Mouse (Mus musculus) liver, embryonic 11.5 days (tissue): ENCODE measurements around the gene Colec11. TPM values are rescaled to one million over a fixed set of nuclear protein-coding genes. Genes with fewer than 3 reads are reported as not detected.

ENCODE experiments used
- ATAC-seq: fragments of 200-750 bp; cut with Nextera tagmentation; replicated peaks from 2 replicates; pipeline ENCODE4 v1.8.0; 2017; ENCODE audit warnings: moderate number of reproducible peaks, mild to moderate bottlenecking, moderate TSS enrichment, moderate library complexity; ENCODE audit not compliant: low FRiP score
- DNase-seq: peaks from one replicate; pipeline ENCODE4 v3.0.0-alpha.2; 2017; ENCODE audit warnings: low spot score
- H3K27ac ChIP-seq: fragments of 300-500 bp; sonication (generic); 2 replicates; pipeline ENCODE4 v1.5.1; 2014; ENCODE audit warnings: mild to moderate bottlenecking, low read depth, low read length, control low read depth
- H3K27me3 ChIP-seq: fragments of 300-500 bp; sonication (generic); replicated peaks from 2 replicates; pipeline ENCODE4 v1.6.1; 2014; ENCODE audit warnings: low read length, mixed read lengths; ENCODE audit not compliant: control insufficient read depth, insufficient read depth
- H3K36me3 ChIP-seq: fragments of 300-500 bp; sonication (generic); 2 replicates; pipeline ENCODE4 v1.6.1; 2014; ENCODE audit warnings: mild to moderate bottlenecking, low read length, moderate library complexity, mixed read lengths; ENCODE audit not compliant: control insufficient read depth, insufficient read depth
- H3K4me1 ChIP-seq: fragments of 300-500 bp; sonication (generic); replicated peaks from 2 replicates; pipeline ENCODE4 v1.6.1; 2014; ENCODE audit warnings: low read length, mixed read lengths; ENCODE audit not compliant: control insufficient read depth, insufficient read depth
- H3K4me2 ChIP-seq: fragments of 300-500 bp; sonication (generic); 2 replicates; pipeline ENCODE4 v1.6.1; 2014; ENCODE audit warnings: mild to moderate bottlenecking, control low read depth, moderate library complexity
- H3K4me3 ChIP-seq: fragments of 300-500 bp; sonication (generic); 2 replicates; pipeline ENCODE4 v1.5.1; 2014; ENCODE audit warnings: low read depth, low read length, control low read depth
- H3K9ac ChIP-seq: fragments of 300-500 bp; sonication (generic); 2 replicates; pipeline ENCODE4 v1.6.1; 2014; ENCODE audit warnings: low read depth, low read length, control low read depth
- H3K9me3 ChIP-seq: fragments of 300-500 bp; sonication (generic); 2 replicates; pipeline ENCODE4 v1.6.1; 2016; ENCODE audit warnings: low read length, inconsistent platforms, mixed read lengths; ENCODE audit not compliant: control insufficient read depth
- WGBS: fragments of 180-500 bp; shearing (Covaris S2); extraction: QIAGEN DNeasy Blood & Tissue Kit; methylation state at CpG from one replicate; pipeline ENCODE4 v1.1.7; 2014; 5-methylcytosine and 5-hydroxymethylcytosine counted together
- polyA plus RNA-seq: library from polyadenylated mRNA; unstranded; fragments of >200 nt; fragmentation: Nextera tagmentation; extraction: Ambion mirVana; gene quantifications from 2 replicates; pipeline ENCODE4 v1.2.1, GENCODE M21; 2014

Gene Colec11
- polyA plus RNA-seq, 1 experiment from 2014 or later = 24.2 TPM

GRCm38 (mm10) chr12:28590428-28590827, 32.7 kb downstream of the Colec11 start:
- 41% methylated on average over 13 of the region's 13 CpGs for WGBS
- Histone ChIP-seq H3K4me1 (no peaks in the 10 kb centered on the region; the same call in 1 of the 2 replicates), H3K27me3 (peaks cover 6% of the 10 kb centered on the region; the same call in 1 of the 2 replicates), H3K27ac (no peak overlapping the region), H3K4me2 (no peak overlapping the region), H3K4me3 (no peak overlapping the region), H3K9ac (no peak overlapping the region), H3K36me3 (no peaks in the 10 kb centered on the region), H3K9me3 (no peaks in the 10 kb centered on the region)
- DNase-seq = no peak
- no peak for ATAC-seq

DNA sequence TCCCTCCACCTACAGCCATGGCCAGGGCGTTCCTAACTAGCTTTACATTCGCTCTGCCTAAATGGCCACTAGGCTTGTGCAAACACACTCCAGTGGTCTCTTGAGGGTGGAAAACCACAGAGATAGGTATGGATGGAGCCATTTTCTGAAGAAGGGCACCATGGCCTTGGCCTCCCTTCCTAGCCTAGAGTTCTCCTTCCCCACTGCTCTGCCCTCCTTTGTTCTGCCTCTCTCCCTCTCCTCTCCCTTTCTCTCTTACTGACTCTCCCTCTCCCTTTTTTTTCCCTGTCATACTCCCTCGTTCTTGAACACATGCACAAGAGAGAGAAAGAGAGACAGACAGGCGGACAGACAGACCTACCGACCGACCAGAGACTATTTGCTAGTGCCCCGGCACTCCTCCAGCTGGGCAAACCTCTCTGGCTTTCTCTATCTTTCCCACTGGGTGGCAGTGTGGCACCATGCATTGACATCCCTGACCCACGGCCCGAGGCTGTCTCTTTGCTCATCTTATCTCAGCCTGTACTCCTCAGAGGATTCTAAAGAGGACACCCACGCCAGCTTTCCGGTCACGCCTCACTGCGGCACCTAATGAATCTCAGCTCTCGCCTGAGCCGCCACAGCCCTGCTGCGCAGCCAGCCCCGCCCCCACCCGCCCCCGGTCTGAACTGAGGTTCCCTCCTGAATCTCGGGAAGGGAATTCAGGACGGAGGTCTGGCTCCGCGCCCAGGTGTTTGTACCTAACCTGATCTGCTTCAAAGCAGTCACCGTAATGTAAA, 33.9 kb downstream of the Colec11 start:
- no peaks in the 10 kb centered on the region for H3K36me3 ChIP-seq
- no peak overlapping the region; the same call in 1 of the 2 replicates for H3K9ac ChIP-seq
- no peaks in the 10 kb centered on the region for H3K9me3 ChIP-seq
- 10% methylated on average over 24 of the region's 24 CpGs for WGBS
- peaks cover 6% of the 10 kb centered on the region; the same call in 1 of the 2 replicates for H3K27me3 ChIP-seq
- no peak overlapping the region for H3K27ac ChIP-seq
- H3K4me1 ChIP-seq = no peaks in the 10 kb centered on the region; the same call in 1 of the 2 replicates
- H3K4me2 ChIP-seq = peak overlapping the region; percentile 64
- ATAC-seq (peak; percentile 83), DNase-seq (peak; percentile 78)
- peak overlapping the region; percentile 39 for H3K4me3 ChIP-seq

DNA sequence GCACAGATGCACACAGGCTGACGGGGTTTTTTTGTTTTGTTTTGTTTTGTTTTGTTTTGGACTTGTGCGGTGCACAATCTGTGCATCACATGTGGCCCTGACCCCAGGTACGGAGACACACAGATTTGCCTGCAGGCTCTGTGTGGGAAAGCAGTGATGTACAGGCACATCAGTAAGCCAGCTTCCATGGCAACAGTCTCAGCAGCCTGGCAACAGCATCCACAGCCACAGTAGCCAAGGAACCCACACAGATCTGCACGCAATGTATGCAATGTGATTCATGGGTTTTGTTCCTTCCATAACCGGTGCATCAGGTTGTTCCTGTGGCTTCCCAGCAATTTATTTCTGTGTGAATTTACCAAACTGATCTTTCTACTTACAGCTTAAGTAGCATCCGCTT, 35.2 kb downstream of the Colec11 start:
- Histone ChIP-seq H3K27ac (no peak overlapping the region), H3K36me3 (no peaks in the 10 kb centered on the region), H3K9ac (no peak overlapping the region), H3K27me3 (peaks cover 6% of the 10 kb centered on the region; the same call in 1 of the 2 replicates), H3K4me2 (no peak overlapping the region), H3K4me3 (no peak overlapping the region), H3K4me1 (no peaks in the 10 kb centered on the region; the same call in 1 of the 2 replicates), H3K9me3 (no peaks in the 10 kb centered on the region)
- no peak for ATAC-seq
- 81% methylated on average over 6 of the region's 6 CpGs for WGBS
- no peak for DNase-seq

DNA sequence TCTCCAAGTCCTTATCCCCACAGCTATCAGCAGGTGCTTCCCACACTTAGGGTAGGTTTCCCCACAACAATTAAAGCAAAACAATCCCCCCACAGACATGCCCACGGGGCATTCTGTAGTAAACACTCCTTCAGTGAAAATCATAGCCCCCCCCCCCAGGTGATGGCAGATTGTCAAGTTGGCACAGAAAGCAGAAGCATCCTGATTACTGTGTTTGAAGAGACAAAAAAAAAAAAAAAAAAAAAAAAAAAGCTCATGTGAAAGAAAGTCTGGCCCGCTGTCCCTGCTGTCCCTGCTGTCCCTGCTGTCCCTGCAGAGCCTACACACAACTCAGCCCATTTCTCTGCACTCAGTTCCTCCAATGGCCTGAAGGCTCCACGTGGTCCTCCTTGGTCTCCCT, 39.1 kb downstream of the Colec11 start:
- Histone ChIP-seq H3K9ac (no peak overlapping the region), H3K9me3 (no peaks in the 10 kb centered on the region), H3K4me2 (no peak overlapping the region), H3K4me1 (no peaks in the 10 kb centered on the region), H3K27ac (no peak overlapping the region), H3K27me3 (no peaks in the 10 kb centered on the region), H3K4me3 (no peak overlapping the region), H3K36me3 (no peaks in the 10 kb centered on the region)
- 49% methylated on average over 3 of the region's 3 CpGs for WGBS
- DNase-seq (no peak), ATAC-seq (no peak)

DNA sequence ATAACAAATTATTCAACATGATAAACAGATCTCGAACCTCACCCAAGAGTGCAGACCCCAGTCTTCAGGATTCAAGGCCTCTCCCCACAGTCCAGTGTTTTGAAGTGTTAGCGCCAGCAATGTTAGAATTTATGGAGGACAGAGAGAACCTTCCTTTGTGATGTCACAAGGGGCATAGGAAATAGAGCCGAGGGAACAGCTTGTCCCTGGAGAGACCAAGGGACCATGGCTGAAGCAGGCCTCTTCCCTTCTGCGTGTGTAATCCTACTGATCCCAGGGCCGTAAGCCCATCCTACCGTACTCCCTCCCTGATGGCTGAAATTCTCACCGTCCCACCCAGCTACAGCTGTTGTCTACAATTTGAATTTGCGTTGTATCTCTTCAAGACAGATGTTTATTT, 40.8 kb downstream of the Colec11 start, which contains the start of gene Allc:
Gene Allc, minus strand, starts transcription at position 101 of the 400 bp plus-strand sequence.
- ATAC-seq = no peak

GRCm38 (mm10) chr12:28579132-28579531, 44.0 kb downstream of the Colec11 start:
- Histone ChIP-seq H3K4me2 (no peak overlapping the region), H3K9ac (no peak overlapping the region), H3K9me3 (no peaks in the 10 kb centered on the region), H3K36me3 (no peaks in the 10 kb centered on the region), H3K27ac (no peak overlapping the region), H3K4me3 (no peak overlapping the region), H3K27me3 (no peaks in the 10 kb centered on the region), H3K4me1 (no peaks in the 10 kb centered on the region)
- ATAC-seq = no peak
- 39% methylated on average over 4 of the region's 4 CpGs for WGBS
- no peak for DNase-seq

More for the DNA sequence above, 40.8 kb downstream of the Colec11 start, which contains the start of gene Allc:
- Histone ChIP-seq H3K9me3 (no peaks in the 10 kb centered on the region), H3K27me3 (no peaks in the 10 kb centered on the region), H3K4me1 (no peaks in the 10 kb centered on the region), H3K9ac (no peak within 1 kb of the TSS), H3K27ac (no peak within 1 kb of the TSS), H3K4me2 (no peak within 1 kb of the TSS), H3K36me3 (no peaks in the 10 kb centered on the region), H3K4me3 (no peak within 1 kb of the TSS)
- no peak for DNase-seq
- WGBS = 81% methylated on average over 8 of the region's 8 CpGs

DNA sequence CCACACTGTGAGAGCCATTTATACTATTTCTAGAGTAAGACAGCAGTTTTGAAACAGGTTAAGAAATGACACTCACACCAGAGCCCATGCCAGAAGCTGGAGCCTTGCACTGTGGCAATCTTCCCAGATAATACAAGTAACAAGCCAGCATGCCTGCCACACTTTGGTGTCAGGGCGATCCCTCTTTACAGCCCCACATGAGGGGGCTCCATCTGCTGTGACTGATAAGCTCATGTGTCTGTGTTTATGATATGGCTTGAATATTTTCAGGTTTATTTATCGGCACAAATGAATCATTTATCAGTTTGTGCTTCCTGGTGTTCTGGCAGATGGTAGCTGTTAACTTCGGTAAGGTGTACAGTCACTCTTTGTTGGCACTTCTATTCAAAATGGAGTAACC, 45.0 kb downstream of the Colec11 start:
- ATAC-seq = no peak
- Histone ChIP-seq H3K27ac (no peak overlapping the region), H3K9me3 (no peaks in the 10 kb centered on the region), H3K27me3 (no peaks in the 10 kb centered on the region), H3K4me1 (no peaks in the 10 kb centered on the region), H3K4me3 (no peak overlapping the region), H3K36me3 (no peaks in the 10 kb centered on the region), H3K4me2 (no peak overlapping the region), H3K9ac (no peak overlapping the region)
- DNase-seq = no peak
- 58% methylated on average over 3 of the region's 3 CpGs for WGBS

DNA sequence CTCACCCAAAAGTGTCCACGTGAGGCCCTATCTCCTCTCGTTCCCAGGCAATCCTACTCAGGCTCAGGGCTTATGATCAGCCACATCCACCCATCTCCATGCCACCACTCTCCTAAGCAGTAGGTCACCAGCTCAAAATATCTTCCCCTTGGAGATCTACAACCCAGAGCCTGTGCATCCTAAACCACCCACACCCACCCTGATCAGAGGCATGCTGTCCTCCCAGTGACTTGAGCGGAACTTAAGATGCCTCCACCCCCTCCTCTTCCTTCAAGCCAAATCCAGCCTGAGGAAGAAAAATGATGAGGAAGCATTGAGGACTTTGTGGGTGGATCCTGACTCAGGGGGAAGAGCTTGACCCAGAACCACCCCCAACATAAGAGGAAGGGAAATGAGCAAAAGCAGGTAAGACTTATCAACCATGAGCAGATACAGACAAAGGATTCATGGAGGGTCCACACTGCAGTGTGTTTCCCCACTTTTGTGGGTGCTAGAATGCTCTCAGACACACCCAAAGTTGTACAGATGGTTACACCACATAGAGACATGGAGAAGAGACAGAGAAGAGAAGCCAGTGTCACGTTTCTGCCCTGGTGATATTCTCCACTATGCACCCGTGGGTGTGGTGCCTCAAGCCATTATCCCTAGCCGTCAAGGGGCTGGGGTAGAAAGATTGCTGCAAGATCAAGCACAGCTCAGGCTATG, 47.7 kb downstream of the Colec11 start:
- Histone ChIP-seq H3K9me3 (no peaks in the 10 kb centered on the region), H3K9ac (no peak overlapping the region), H3K4me1 (no peaks in the 10 kb centered on the region), H3K36me3 (no peaks in the 10 kb centered on the region), H3K4me2 (no peak overlapping the region), H3K27ac (no peak overlapping the region), H3K27me3 (no peaks in the 10 kb centered on the region), H3K4me3 (no peak overlapping the region)
- no peak for DNase-seq
- 61% methylated on average over 6 of the region's 6 CpGs for WGBS
- ATAC-seq = no peak
